Mouse (Mus musculus) liver, postnatal 0 days (tissue): ENCODE measurements around the gene Tmppe.

Experiments
- CTCF ChIP-seq: sonication (generic); IDR thresholded peaks from 2 replicates; pipeline ENCODE4 v1.5.1; 2016; ENCODE audit warnings: antibody characterized with exemption, low read depth
- EP300 ChIP-seq: IDR thresholded peaks from 2 replicates; pipeline ENCODE4 v1.6.1; 2016; ENCODE audit warnings: antibody characterized with exemption, low read depth, mild to moderate bottlenecking

GRCm38 (mm10) chr9:114442225-114442624 lies 41.3 kb downstream of the Tmppe start:
- TF ChIP-seq CTCF, result no peak
- no peak for TF ChIP-seq EP300
